Mouse (Mus musculus): Measurements from ENCODE around the gene Siglech.

The Siglech gene

DNA sequence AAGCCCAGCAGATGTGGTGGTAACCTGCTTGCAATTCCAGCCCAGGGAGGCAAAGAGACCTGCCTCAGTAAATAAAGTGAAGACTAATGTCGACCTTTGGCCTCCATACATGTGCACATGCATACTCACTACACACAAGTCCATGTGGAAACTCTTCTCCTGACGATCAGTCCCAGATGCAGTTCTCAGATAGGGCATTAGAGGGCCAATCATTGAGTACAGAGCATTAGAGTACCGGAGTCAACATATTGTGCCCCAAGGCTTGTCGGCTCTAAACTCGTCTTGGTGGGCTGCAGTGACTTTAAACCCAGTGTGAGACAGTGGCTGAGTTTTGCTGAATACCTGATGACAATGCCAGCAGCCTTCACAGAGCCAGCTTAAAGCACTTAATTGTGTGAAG lies 56.5 kb downstream of the Siglech start:
- in situ Hi-C loops (cut with MboI; ENCODE audit: low pct_unique_long_range_greater_than_20kb in 1 of 2, low sequenced_read_pairs in 2 of 2, unreplicated experiment in 1 of 2) = no loop called here

DNA sequence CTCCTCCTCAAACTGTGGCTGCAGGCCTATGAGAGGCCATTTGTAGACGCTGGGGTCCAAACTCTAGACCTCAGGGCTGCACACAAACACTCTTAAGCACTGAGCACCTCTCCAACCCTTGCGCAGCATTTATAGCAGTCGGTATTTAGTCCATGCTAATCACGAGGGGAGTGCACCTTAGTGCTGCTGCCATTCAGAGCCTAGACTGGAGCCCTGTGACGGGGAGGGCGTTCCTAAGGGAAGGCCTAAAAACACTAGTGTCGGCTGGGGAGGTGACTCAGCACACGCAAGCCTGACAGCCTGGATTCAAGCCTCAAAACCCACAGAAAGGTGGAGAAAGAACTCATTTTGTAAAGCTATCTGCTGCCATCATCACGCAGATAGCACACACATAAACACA lies 59.6 kb downstream of the Siglech start:
- in situ Hi-C loops (cut with MboI; ENCODE audit: low pct_unique_long_range_greater_than_20kb in 1 of 2, low sequenced_read_pairs in 2 of 2, unreplicated experiment in 1 of 2) = no loop called here
